Mouse (Mus musculus) CH12.LX (cell line): Measurements from ENCODE around the gene Polr2f. TPM values are rescaled to one million over a fixed set of nuclear protein-coding genes. Genes with fewer than 3 reads are reported as not detected.

Source experiments
- DNase-seq: peaks from one replicate; pipeline ENCODE4 v3.0.0-alpha.2; 2013; ENCODE audit errors: extremely low read depth
- H3K27ac ChIP-seq: 2 replicates; pipeline ENCODE4 v1.5.1; 2012; ENCODE audit warnings: low read depth, mild to moderate bottlenecking, control low read depth, moderate library complexity; ENCODE audit not compliant: insufficient read depth
- H3K27me3 ChIP-seq: replicated peaks from 2 replicates; pipeline ENCODE3; 2012; ENCODE audit warnings: inconsistent platforms
- H3K36me3 ChIP-seq, 2 experiments: replicated peaks in 1 of 2; 2 replicates each; pipeline versions ENCODE3 to v1.6.1; 2012; ENCODE audit warnings: inconsistent platforms in 1 of 2, low read length in 1 of 2, mild to moderate bottlenecking in 1 of 2, mixed read lengths in 1 of 2, moderate library complexity in 1 of 2; ENCODE audit not compliant: control insufficient read depth in 1 of 2, insufficient read depth in 1 of 2
- H3K4me1 ChIP-seq, 2 experiments: 2 replicates each; pipeline ENCODE4 v1.6.1; 2012; ENCODE audit warnings: inconsistent platforms in 1 of 2, moderate library complexity in 1 of 2; ENCODE audit not compliant: insufficient read depth in 2 of 2, control insufficient read depth in 1 of 2
- H3K4me2 ChIP-seq: 2 replicates; pipeline ENCODE4 v1.6.1; 2012; ENCODE audit warnings: low read depth, mild to moderate bottlenecking, control low read depth; ENCODE audit not compliant: poor library complexity, insufficient read depth, severe bottlenecking
- H3K4me3 ChIP-seq, 3 experiments: fragments of 150-350 bp in 1 of 3; sonication (generic) in 1 of 3; replicated peaks in 1 of 3; 2 replicates each; pipeline versions ENCODE3 to v1.5.1; 2011 to 2012; ENCODE audit warnings: low read depth in 2 of 3, low read length in 2 of 3, mild to moderate bottlenecking in 2 of 3, moderate library complexity in 2 of 3, control low read depth in 1 of 3, improper control_type of control experiment in 1 of 3, inconsistent platforms in 1 of 3, mixed read lengths in 1 of 3; ENCODE audit not compliant: poor library complexity in 1 of 3
- H3K79me2 ChIP-seq: replicated peaks from 2 replicates; pipeline ENCODE4 v1.6.1; 2012; ENCODE audit warnings: mild to moderate bottlenecking, moderate library complexity; ENCODE audit not compliant: control insufficient read depth, poor library complexity, insufficient read depth, severe bottlenecking; ENCODE audit errors: extremely low read depth
- H3K9ac ChIP-seq: 2 replicates; pipeline ENCODE4 v1.6.1; 2012; ENCODE audit warnings: low read depth, mild to moderate bottlenecking, control low read depth, moderate library complexity; ENCODE audit not compliant: insufficient read depth
- H3K9me3 ChIP-seq: replicated peaks from 2 replicates; pipeline ENCODE3; 2012; ENCODE audit warnings: low read length, inconsistent platforms, mixed read lengths
- BHLHE40 ChIP-seq: IDR thresholded peaks from 2 replicates; pipeline ENCODE4 v1.6.1; 2011; ENCODE audit warnings: mild to moderate bottlenecking, low read depth, low read length, improper control_type of control experiment
- CHD1 ChIP-seq: IDR thresholded peaks from 2 replicates; pipeline ENCODE4 v1.6.1; 2012; ENCODE audit warnings: low read depth, low read length, improper control_type of control experiment, inconsistent platforms
- E2F4 ChIP-seq: IDR thresholded peaks from 2 replicates; pipeline ENCODE4 v1.6.1; 2011; ENCODE audit warnings: low read depth, low read length, improper control_type of control experiment; ENCODE audit not compliant: insufficient replicate concordance
- ETS1 ChIP-seq: conservative IDR thresholded peaks from 2 replicates; pipeline ENCODE4 v1.6.1; 2012; ENCODE audit warnings: low read depth, mild to moderate bottlenecking, inconsistent platforms, low read length, improper control_type of control experiment, moderate library complexity
- GABPA ChIP-seq: IDR thresholded peaks from 2 replicates; pipeline ENCODE4 v1.6.1; 2012; ENCODE audit warnings: low read depth, low read length, improper control_type of control experiment, inconsistent platforms; ENCODE audit not compliant: insufficient replicate concordance
- JUN ChIP-seq: IDR thresholded peaks from 2 replicates; pipeline ENCODE4 v1.6.1; 2011; ENCODE audit warnings: low read depth, mild to moderate bottlenecking, low read length, improper control_type of control experiment, moderate library complexity; ENCODE audit not compliant: insufficient read depth
- JUND ChIP-seq: conservative IDR thresholded peaks from 2 replicates; pipeline ENCODE4 v1.6.1; 2011; ENCODE audit warnings: low read depth, low read length, improper control_type of control experiment
- MAFK ChIP-seq: IDR thresholded peaks from 2 replicates; pipeline ENCODE4 v1.6.1; 2011; ENCODE audit warnings: low read length, improper control_type of control experiment; ENCODE audit not compliant: insufficient replicate concordance
- MAZ ChIP-seq: IDR thresholded peaks from 2 replicates; pipeline ENCODE4 v1.6.1; 2012; ENCODE audit warnings: low read depth, mild to moderate bottlenecking, inconsistent platforms, low read length, improper control_type of control experiment, moderate library complexity
- MEF2A ChIP-seq: IDR thresholded peaks from 2 replicates; pipeline ENCODE4 v1.6.1; 2014; ENCODE audit warnings: low read depth, mild to moderate bottlenecking, inconsistent platforms, low read length, improper control_type of control experiment, borderline replicate concordance
- NELFE ChIP-seq: IDR thresholded peaks from 2 replicates; pipeline ENCODE4 v1.6.1; 2011; ENCODE audit warnings: low read depth, low read length, improper control_type of control experiment
- NRF1 ChIP-seq: IDR thresholded peaks from 2 replicates; pipeline ENCODE4 v1.6.1; 2014; ENCODE audit warnings: low read depth, mild to moderate bottlenecking, inconsistent platforms, low read length, improper control_type of control experiment, moderate library complexity
- RAD21 ChIP-seq: IDR thresholded peaks from 2 replicates; pipeline ENCODE4 v1.6.1; 2011; ENCODE audit warnings: low read depth, mild to moderate bottlenecking, low read length, improper control_type of control experiment, moderate library complexity
- TCF12 ChIP-seq: IDR thresholded peaks from 2 replicates; pipeline ENCODE4 v1.6.1; 2014; ENCODE audit warnings: low read depth, mild to moderate bottlenecking, inconsistent platforms, low read length, improper control_type of control experiment
- UBTF ChIP-seq: IDR thresholded peaks from 2 replicates; pipeline ENCODE4 v1.6.1; 2012; ENCODE audit warnings: low read depth, mild to moderate bottlenecking, inconsistent platforms, low read length, improper control_type of control experiment, moderate library complexity
- USF1 ChIP-seq: IDR thresholded peaks from 2 replicates; pipeline ENCODE4 v1.6.1; 2014; ENCODE audit warnings: low read depth, mild to moderate bottlenecking, inconsistent platforms, low read length, improper control_type of control experiment
- USF2 ChIP-seq: conservative IDR thresholded peaks from 2 replicates; pipeline ENCODE4 v1.6.1; 2011; ENCODE audit warnings: low read depth, low read length, improper control_type of control experiment
- dilution Hi-C: fragments of 300-500 bp; cut with MboI; formaldehyde crosslinking; loops from 2 replicates; pipeline ENCODE4 v1.14.3; 2020; ENCODE audit warnings: low sequenced_read_pairs; ENCODE audit not compliant: extremely low pct_unique_long_range_greater_than_20kb, extremely low pct_ligation_motif_present
- in situ Hi-C: fragments of 300-500 bp; cut with MboI; formaldehyde crosslinking; loops from 3 replicates; pipeline ENCODE4 v1.14.3; 2019; ENCODE audit warnings: low sequenced_read_pairs, low pct_ligation_motif_present, low pct_unique_long_range_greater_than_20kb, mixed read lengths
- polyA plus RNA-seq: library from polyadenylated mRNA; unstranded; fragments of >175 nt; gene quantifications from 2 replicates; pipeline ENCODE4 v1.2.1, GENCODE M21; 2012; ENCODE audit warnings: low read depth; ENCODE audit not compliant: insufficient read length
- total RNA-seq, 2 experiments: library from RNA; depleted of rRNA; stranded (reverse); fragments of 300-350 nt in 1 of 2; fragments of >200 nt in 1 of 2; gene quantifications; 2 replicates each; pipeline ENCODE4 v1.2.3; 2012 to 2014

Gene Polr2f
- total and polyA plus RNA-seq, 3 experiments = 218 to 414 (median 286) TPM

DNA sequence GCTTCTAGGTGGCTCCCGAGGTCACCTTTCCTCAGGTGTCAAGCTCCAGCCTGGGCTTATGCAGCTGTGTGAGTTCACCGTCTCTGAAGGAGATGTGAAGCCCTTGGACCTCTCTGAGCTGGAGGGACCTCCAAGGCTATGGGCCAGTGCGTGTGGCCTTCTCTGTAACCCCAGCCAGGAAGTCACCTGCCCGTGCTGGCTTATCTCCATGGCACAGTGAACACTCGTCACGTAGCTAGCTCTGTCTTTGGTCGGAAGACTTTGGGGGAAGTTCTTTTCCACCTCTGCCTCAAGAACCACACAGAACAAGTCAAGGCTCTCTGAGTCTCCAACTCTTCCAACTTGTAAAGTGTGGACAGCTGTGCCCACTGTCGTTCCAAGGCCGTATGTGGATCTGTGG, 53.2 kb downstream of the Polr2f start:
- dilution Hi-C loops (no loop called here), in situ Hi-C loops (no loop called here)
- TF ChIP-seq E2F4 = no peak
- TF ChIP-seq ETS1 = no peak
- no peak for TF ChIP-seq NRF1
- no peak for TF ChIP-seq BHLHE40
- no peak for TF ChIP-seq JUND
- TF ChIP-seq RAD21 = no peak
- no peak for TF ChIP-seq NELFE
- TF ChIP-seq MAZ = no peak
- no peak for TF ChIP-seq USF2
- no peak for TF ChIP-seq UBTF
- no peaks in the 10 kb centered on the region for H3K79me2 ChIP-seq
- DNase-seq = no peak
- no peak overlapping the region for H3K27ac ChIP-seq
- no peak overlapping the region for H3K4me2 ChIP-seq
- no peaks in the 10 kb centered on the region for H3K36me3 ChIP-seq
- no peak overlapping the region for H3K4me3 ChIP-seq
- no peaks in the 10 kb centered on the region for H3K4me1 ChIP-seq
- peaks cover 30% of the 10 kb centered on the region for H3K27me3 ChIP-seq
- H3K9ac ChIP-seq = no peak overlapping the region
- peaks cover 4% of the 10 kb centered on the region for H3K9me3 ChIP-seq

DNA sequence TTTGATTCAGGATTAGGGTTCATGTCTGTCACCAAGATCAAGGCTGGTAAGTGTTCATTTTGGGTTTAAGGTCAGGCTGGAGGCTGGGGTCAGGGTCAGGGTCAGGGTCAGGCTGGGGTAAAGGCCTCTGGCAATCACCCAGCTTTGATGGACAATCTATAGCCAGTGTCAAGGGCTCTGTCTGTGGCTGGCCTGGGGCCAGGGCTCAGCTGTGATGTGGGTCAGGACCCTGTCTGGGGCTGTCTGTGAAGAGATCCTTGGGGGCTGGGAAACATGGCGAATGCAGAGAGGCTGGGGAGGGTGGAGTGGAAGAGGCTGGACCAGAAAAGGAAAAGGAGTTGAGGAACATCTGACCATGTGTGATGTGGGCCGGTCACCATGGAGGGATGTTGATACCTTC, 54.1 kb downstream of the Polr2f start:
- dilution Hi-C loops = no loop called here
- Histone ChIP-seq H3K36me3 (no peaks in the 10 kb centered on the region), H3K4me3 (no peak overlapping the region), H3K27me3 (peaks cover 33% of the 10 kb centered on the region), H3K27ac (no peak overlapping the region), H3K9ac (no peak overlapping the region), H3K4me2 (no peak overlapping the region), H3K4me1 (peaks cover 3 to 6% of the 10 kb centered on the region in 2 experiments; a peak in 2 of 4 replicates), H3K9me3 (peaks cover 4% of the 10 kb centered on the region), H3K79me2 (no peaks in the 10 kb centered on the region)
- in situ Hi-C loops = no loop called here
- TF ChIP-seq GABPA = no peak
- no peak for TF ChIP-seq TCF12
- TF ChIP-seq USF1 = no peak
- no peak for TF ChIP-seq MAFK
- no peak for TF ChIP-seq CHD1
- TF ChIP-seq MEF2A = no peak
- no peak for TF ChIP-seq USF2
- TF ChIP-seq JUN = no peak
- DNase-seq = no peak
